Mouse (Mus musculus) MEL (cell line): ENCODE measurements around the gene Camk2b.

Experiments used
- CTCF ChIP-seq, 3 experiments: IDR thresholded peaks in 2 of 3; conservative IDR thresholded peaks in 1 of 3; 2 replicates each; pipeline ENCODE4 v1.5.1; 2011 to 2012; ENCODE audit warnings: low read length in 3 of 3, low read depth in 2 of 3, mild to moderate bottlenecking in 2 of 3, improper control_type of control experiment in 1 of 3, inconsistent platforms in 1 of 3, mixed read lengths in 1 of 3, moderate library complexity in 1 of 3; ENCODE audit not compliant: control insufficient read depth in 1 of 3, insufficient read depth in 1 of 3, poor library complexity in 1 of 3, severe bottlenecking in 1 of 3
- MAFK ChIP-seq: IDR thresholded peaks from 2 replicates; pipeline ENCODE4 v1.6.1; 2011; ENCODE audit warnings: low read depth, mild to moderate bottlenecking, low read length, improper control_type of control experiment, borderline replicate concordance
- NRF1 ChIP-seq: IDR thresholded peaks from 2 replicates; pipeline ENCODE4 v1.6.1; 2014; ENCODE audit warnings: low read depth, mild to moderate bottlenecking, inconsistent platforms, low read length, improper control_type of control experiment, moderate library complexity; ENCODE audit not compliant: poor library complexity, insufficient read depth, severe bottlenecking
- RAD21 ChIP-seq: IDR thresholded peaks from 2 replicates; pipeline ENCODE4 v1.6.1; 2011; ENCODE audit warnings: mild to moderate bottlenecking, low read depth, low read length, improper control_type of control experiment
- TCF12 ChIP-seq: IDR thresholded peaks from 2 replicates; pipeline ENCODE4 v1.6.1; 2014; ENCODE audit warnings: low read depth, mild to moderate bottlenecking, inconsistent platforms, low read length, improper control_type of control experiment, moderate library complexity
- USF1 ChIP-seq: IDR thresholded peaks from 2 replicates; pipeline ENCODE4 v1.6.1; 2014; ENCODE audit warnings: low read depth, mild to moderate bottlenecking, inconsistent platforms, low read length, improper control_type of control experiment, moderate library complexity

DNA sequence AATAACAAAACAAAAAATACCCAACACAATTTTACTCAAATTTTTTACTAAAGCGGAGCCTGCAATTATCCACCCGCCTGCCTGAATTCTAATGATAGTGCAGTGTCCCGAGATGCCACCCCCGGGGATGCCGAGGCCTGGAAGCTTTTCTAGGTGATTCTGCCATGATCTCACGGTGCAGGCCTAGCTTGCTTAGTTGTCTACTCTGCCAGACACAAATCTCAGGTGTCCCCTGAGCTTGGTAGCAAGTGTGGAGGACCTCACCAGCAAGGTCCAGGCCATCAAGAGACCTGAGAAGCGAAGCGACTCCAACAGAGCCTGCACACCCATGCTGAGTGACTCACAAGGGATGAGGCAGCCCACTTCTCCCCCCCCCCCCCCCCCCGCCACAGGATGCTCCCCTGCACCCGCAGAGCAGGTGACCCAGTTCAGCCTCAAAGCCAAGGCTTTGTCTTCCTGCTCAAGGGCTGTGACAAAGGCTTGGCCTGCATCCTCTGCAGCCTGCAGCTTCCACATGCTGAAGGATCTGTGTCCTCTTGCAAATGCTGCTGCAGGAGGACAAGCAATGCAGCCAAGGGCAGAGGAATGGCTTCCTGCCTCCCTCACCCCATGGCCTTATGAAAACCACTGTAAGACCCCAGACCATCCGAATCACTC, 48.5 kb downstream of the Camk2b start:
- no peak for TF ChIP-seq USF1
- no peak for TF ChIP-seq NRF1
- no peak for TF ChIP-seq TCF12
- no peak for TF ChIP-seq MAFK
- TF ChIP-seq CTCF (IDR thresholded peaks at IDR 0.05 in 2 of 3, conservative IDR thresholded peaks at IDR 0.05 in 1 of 3; ENCODE audit: control insufficient read depth in 1 of 3, insufficient read depth in 1 of 3, low read depth in 2 of 3, low read length in 3 of 3, poor library complexity in 1 of 3, severe bottlenecking in 1 of 3): no peak
- no peak for TF ChIP-seq RAD21
